Mouse (Mus musculus): Measurements from ENCODE around the gene Nos1ap. TPM values are rescaled to one million over a fixed set of nuclear protein-coding genes. Genes with fewer than 3 reads are reported as not detected.

Gene Nos1ap
- polyA plus RNA-seq, 1 experiment from 2014 or later: 26.0 TPM

- no peak for ATAC-seq (ENCODE audit: insufficient number of reproducible peaks, low FRiP score)
- Histone ChIP-seq H3K27ac (ENCODE audit: poor library complexity, severe bottlenecking) (no peak overlapping the region), H3K9ac (no peak overlapping the region), H3K36me3 (no peaks in the 10 kb centered on the region), H3K4me3 (no peak overlapping the region), H3K4me2 (no peak overlapping the region), H3K4me1 (replicated peaks) (peaks cover 41% of the 10 kb centered on the region), H3K9me3 (replicated peaks) (no peaks in the 10 kb centered on the region), H3K27me3 (replicated peaks) (no peaks in the 10 kb centered on the region)
- 82% methylated on average over 8 of the region's 8 CpGs for WGBS
Observed at GRCm38 (mm10) chr1:170410402-170411191, 179.1 kb downstream of the Nos1ap start.

- Histone ChIP-seq H3K4me1 (replicated peaks) (peaks cover 50% of the 10 kb centered on the region), H3K9me3 (replicated peaks) (no peaks in the 10 kb centered on the region), H3K36me3 (no peaks in the 10 kb centered on the region), H3K9ac (no peak overlapping the region), H3K27me3 (replicated peaks) (no peaks in the 10 kb centered on the region), H3K4me3 (no peak overlapping the region), H3K4me2 (no peak overlapping the region), H3K27ac (ENCODE audit: poor library complexity, severe bottlenecking) (no peak overlapping the region)
- ATAC-seq (ENCODE audit: insufficient number of reproducible peaks, low FRiP score): no peak
- 39% methylated on average over 4 of the region's 4 CpGs for WGBS
Observed at GRCm38 (mm10) chr1:170409091-170409490, 180.6 kb downstream of the Nos1ap start.

DNA sequence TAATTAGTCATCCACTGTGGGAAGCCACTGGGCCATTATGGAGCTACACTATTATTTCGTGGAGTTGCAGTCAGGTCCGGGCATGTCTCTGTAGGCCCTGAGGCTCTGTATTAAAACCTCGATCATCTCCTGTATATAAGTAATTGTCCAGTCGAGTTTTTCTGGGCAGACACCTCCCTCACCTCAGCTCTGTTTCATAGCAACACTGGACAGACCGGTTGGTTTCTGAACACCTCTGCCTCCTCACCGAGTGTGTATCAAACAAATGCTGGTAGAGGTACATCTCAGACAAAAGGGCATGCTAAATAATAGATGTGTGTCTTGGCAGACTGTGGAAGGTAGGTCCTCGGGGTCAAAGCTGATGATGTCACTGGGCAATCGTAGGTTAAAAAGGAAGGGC is 182.7 kb downstream of the Nos1ap start:
- ATAC-seq (ENCODE audit: insufficient number of reproducible peaks, low FRiP score): no peak
- no peak overlapping the region for H3K4me3 ChIP-seq
- H3K4me2 ChIP-seq: no peak overlapping the region
- no peak overlapping the region for H3K27ac ChIP-seq (ENCODE audit: poor library complexity, severe bottlenecking)
- WGBS: 81% methylated on average over 8 of the region's 8 CpGs
- H3K9me3 ChIP-seq (replicated peaks): no peaks in the 10 kb centered on the region
- H3K36me3 ChIP-seq: no peaks in the 10 kb centered on the region
- no peak overlapping the region for H3K9ac ChIP-seq
- no peaks in the 10 kb centered on the region for H3K27me3 ChIP-seq (replicated peaks)
- H3K4me1 ChIP-seq (replicated peaks): peaks cover 66% of the 10 kb centered on the region

DNA sequence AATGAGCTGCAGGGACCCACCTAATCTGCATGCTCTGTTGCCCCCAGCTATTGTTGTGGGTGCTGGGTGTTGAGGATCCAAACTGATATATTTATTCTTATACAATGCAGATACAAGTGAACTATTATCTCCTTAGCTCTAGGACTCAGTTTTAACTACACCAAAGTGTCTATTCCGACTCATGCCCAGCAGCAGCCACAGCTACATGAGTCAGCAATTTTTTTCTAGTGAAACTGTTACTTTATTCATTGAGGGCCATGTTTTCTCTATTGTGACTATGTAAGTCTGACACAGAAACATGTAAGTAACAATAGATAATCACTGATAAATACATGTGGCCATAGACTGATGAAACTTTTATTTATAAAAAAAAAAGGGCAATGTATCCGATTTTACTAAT is 184.5 kb downstream of the Nos1ap start:
- no peak for ATAC-seq (ENCODE audit: insufficient number of reproducible peaks, low FRiP score)

GRCm38 (mm10) chr1:170402682-170403081 is 187.0 kb downstream of the Nos1ap start:
- H3K4me1 ChIP-seq (replicated peaks): peaks cover 61% of the 10 kb centered on the region

More for the DNA sequence above, 184.5 kb downstream of the Nos1ap start:
- Histone ChIP-seq H3K9me3 (replicated peaks) (no peaks in the 10 kb centered on the region), H3K27me3 (replicated peaks) (no peaks in the 10 kb centered on the region), H3K4me2 (no peak overlapping the region), H3K9ac (no peak overlapping the region), H3K27ac (ENCODE audit: poor library complexity, severe bottlenecking) (no peak overlapping the region), H3K4me3 (no peak overlapping the region), H3K36me3 (no peaks in the 10 kb centered on the region), H3K4me1 (replicated peaks) (peaks cover 64% of the 10 kb centered on the region)
- 76% methylated on average over 2 of the region's 2 CpGs for WGBS

DNA sequence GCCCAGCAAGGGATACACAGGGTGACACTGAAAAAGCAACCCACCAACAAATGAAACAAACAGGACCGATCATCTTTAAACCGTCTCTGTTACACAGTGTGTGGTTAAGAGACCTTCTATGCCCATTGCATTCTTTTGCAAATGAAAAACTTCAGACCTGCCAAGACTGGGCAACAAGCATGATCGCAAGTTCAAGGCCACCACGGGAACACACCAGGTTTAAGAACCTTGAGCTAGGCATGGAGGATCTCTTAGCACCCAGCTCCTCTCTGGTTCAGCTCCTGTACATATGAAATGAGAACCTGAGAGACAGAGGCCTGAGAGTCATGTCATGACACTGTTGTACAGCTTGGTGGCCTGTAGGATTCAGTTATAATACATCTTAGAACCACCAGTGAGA is 190.8 kb downstream of the Nos1ap start:
- Histone ChIP-seq H3K9ac (no peak overlapping the region), H3K4me2 (no peak overlapping the region), H3K36me3 (no peaks in the 10 kb centered on the region), H3K27me3 (replicated peaks) (no peaks in the 10 kb centered on the region), H3K4me3 (no peak overlapping the region), H3K9me3 (replicated peaks) (no peaks in the 10 kb centered on the region; the same call in 1 of the 2 replicates), H3K4me1 (replicated peaks) (peaks cover 51% of the 10 kb centered on the region), H3K27ac (ENCODE audit: poor library complexity, severe bottlenecking) (no peak overlapping the region)
- ATAC-seq (ENCODE audit: insufficient number of reproducible peaks, low FRiP score): no peak
- 93% methylated on average over 4 of the region's 4 CpGs for WGBS

More at GRCm38 (mm10) chr1:170402682-170403081, 187.0 kb downstream of the Nos1ap start:
- Histone ChIP-seq H3K36me3 (no peaks in the 10 kb centered on the region), H3K9me3 (replicated peaks) (no peaks in the 10 kb centered on the region; the same call in 1 of the 2 replicates), H3K4me3 (no peak overlapping the region), H3K27ac (ENCODE audit: poor library complexity, severe bottlenecking) (peak overlapping the region; percentile 62; the same call in 1 of the 2 replicates), H3K27me3 (replicated peaks) (no peaks in the 10 kb centered on the region), H3K9ac (no peak overlapping the region), H3K4me2 (no peak overlapping the region)
- no peak for ATAC-seq (ENCODE audit: insufficient number of reproducible peaks, low FRiP score)
- WGBS: 48% methylated on average over 4 of the region's 4 CpGs

- Histone ChIP-seq H3K9me3 (replicated peaks) (no peaks in the 10 kb centered on the region; the same call in 1 of the 2 replicates), H3K4me1 (replicated peaks) (peaks cover 28% of the 10 kb centered on the region), H3K4me3 (no peak overlapping the region), H3K4me2 (no peak overlapping the region), H3K27ac (ENCODE audit: poor library complexity, severe bottlenecking) (no peak overlapping the region), H3K27me3 (replicated peaks) (no peaks in the 10 kb centered on the region), H3K9ac (no peak overlapping the region), H3K36me3 (no peaks in the 10 kb centered on the region)
- 77% methylated on average over 2 of the region's 2 CpGs for WGBS
- no peak for ATAC-seq (ENCODE audit: insufficient number of reproducible peaks, low FRiP score)
Observed at GRCm38 (mm10) chr1:170395101-170395500, 194.6 kb downstream of the Nos1ap start.

GRCm38 (mm10) chr1:170394641-170395040 is 195.0 kb downstream of the Nos1ap start:
- H3K4me2 ChIP-seq: no peak overlapping the region
- ATAC-seq (ENCODE audit: insufficient number of reproducible peaks, low FRiP score): no peak
- no peak overlapping the region for H3K4me3 ChIP-seq
- H3K27me3 ChIP-seq (replicated peaks): no peaks in the 10 kb centered on the region
- H3K4me1 ChIP-seq (replicated peaks): peaks cover 23% of the 10 kb centered on the region
- H3K27ac ChIP-seq (ENCODE audit: poor library complexity, severe bottlenecking): no peak overlapping the region
- no peaks in the 10 kb centered on the region for H3K36me3 ChIP-seq
- 49% methylated on average over 1 of the region's 1 CpGs for WGBS
- H3K9ac ChIP-seq: no peak overlapping the region
- H3K9me3 ChIP-seq (replicated peaks): no peaks in the 10 kb centered on the region; the same call in 1 of the 2 replicates

- Histone ChIP-seq H3K27me3 (replicated peaks) (no peaks in the 10 kb centered on the region), H3K4me3 (no peak overlapping the region), H3K4me1 (replicated peaks) (peaks cover 21% of the 10 kb centered on the region), H3K4me2 (no peak overlapping the region), H3K27ac (ENCODE audit: poor library complexity, severe bottlenecking) (no peak overlapping the region), H3K9ac (no peak overlapping the region), H3K36me3 (no peaks in the 10 kb centered on the region), H3K9me3 (replicated peaks) (no peaks in the 10 kb centered on the region; the same call in 1 of the 2 replicates)
- 73% methylated on average over 14 of the region's 14 CpGs for WGBS
- ATAC-seq (ENCODE audit: insufficient number of reproducible peaks, low FRiP score): no peak; the same call in 1 of the 2 replicates
Observed at GRCm38 (mm10) chr1:170392771-170393728, 196.6 kb downstream of the Nos1ap start.

DNA sequence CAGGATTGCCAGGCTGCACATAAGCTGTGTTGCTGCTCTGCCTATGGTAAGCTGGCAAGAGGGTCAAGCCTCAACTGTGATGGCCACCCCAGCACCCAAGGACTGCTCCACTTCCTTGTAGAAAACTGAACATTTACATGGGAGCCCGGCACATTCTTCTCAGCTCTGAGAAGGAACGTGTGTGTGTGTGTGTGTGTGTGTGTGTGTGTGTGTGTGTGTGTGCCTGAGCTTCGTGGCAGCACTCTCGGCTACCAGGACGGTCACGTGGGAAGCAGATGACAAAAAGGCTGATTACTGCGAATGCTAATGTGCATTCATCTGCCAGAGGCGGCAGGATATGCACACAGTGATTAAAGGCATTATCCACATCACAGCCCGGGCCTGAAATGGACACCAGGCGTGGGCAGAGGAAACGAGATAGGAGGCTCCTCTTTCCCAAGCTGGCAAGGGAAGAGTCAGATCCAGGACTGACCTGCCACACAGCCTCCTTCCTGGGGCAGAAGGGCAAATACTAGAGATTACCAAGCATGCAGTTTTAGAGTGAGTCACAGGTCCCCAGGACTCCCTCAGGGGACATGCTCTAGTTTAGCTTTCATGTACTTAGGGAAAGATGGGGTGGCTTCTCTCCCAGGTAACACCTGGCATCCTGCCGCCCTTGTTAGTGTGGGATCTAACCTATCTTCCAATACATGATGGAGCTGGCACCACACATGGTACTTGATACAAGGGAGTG is 202.3 kb downstream of the Nos1ap start:
- H3K9ac ChIP-seq: no peak overlapping the region
- no peaks in the 10 kb centered on the region for H3K27me3 ChIP-seq (replicated peaks)
- no peak overlapping the region for H3K27ac ChIP-seq (ENCODE audit: poor library complexity, severe bottlenecking)
- ATAC-seq (ENCODE audit: insufficient number of reproducible peaks, low FRiP score): peak; percentile 45
- H3K4me2 ChIP-seq: no peak overlapping the region
- WGBS: 29% methylated on average over 12 of the region's 12 CpGs
- no peaks in the 10 kb centered on the region for H3K9me3 ChIP-seq (replicated peaks)
- peaks cover 22% of the 10 kb centered on the region for H3K4me1 ChIP-seq (replicated peaks)
- H3K36me3 ChIP-seq: no peaks in the 10 kb centered on the region
- H3K4me3 ChIP-seq: no peak overlapping the region

Data from heart, embryonic 12.5 days (tissue).